Mouse (Mus musculus) embryonic facial prominence, embryonic 11.5 days (tissue): Measurements from ENCODE around the gene Hoxc4. TPM values are rescaled to one million over a fixed set of nuclear protein-coding genes. Genes with fewer than 3 reads are reported as not detected.

ENCODE experiments used
- ATAC-seq: fragments of 200-750 bp; cut with Nextera tagmentation; replicated peaks from 2 replicates; pipeline ENCODE4 v1.8.0; 2017; ENCODE audit warnings: low read depth; ENCODE audit not compliant: insufficient number of reproducible peaks, low FRiP score, low TSS enrichment
- DNase-seq: peaks from one replicate; pipeline ENCODE4 v3.0.0-alpha.2; 2015; ENCODE audit warnings: low spot score
- H3K27ac ChIP-seq: fragments of 300-500 bp; sonication (generic); replicated peaks from 2 replicates; pipeline ENCODE4 v1.5.1; 2014; ENCODE audit warnings: mild to moderate bottlenecking, low read depth, low read length, control low read depth
- H3K27me3 ChIP-seq: fragments of 300-500 bp; sonication (generic); 2 replicates; pipeline ENCODE4 v1.6.1; 2014; ENCODE audit warnings: mild to moderate bottlenecking, low read length, moderate library complexity, mixed read lengths; ENCODE audit not compliant: control insufficient read depth, insufficient read depth
- H3K36me3 ChIP-seq: fragments of 300-500 bp; sonication (generic); replicated peaks from 2 replicates; pipeline ENCODE4 v1.6.1; 2014; ENCODE audit warnings: low read depth, mild to moderate bottlenecking, low read length, moderate library complexity, mixed read lengths; ENCODE audit not compliant: control insufficient read depth, insufficient read depth
- H3K4me1 ChIP-seq: fragments of 300-500 bp; sonication (generic); 2 replicates; pipeline ENCODE4 v1.6.1; 2014; ENCODE audit warnings: low read length, mixed read lengths; ENCODE audit not compliant: control insufficient read depth, insufficient read depth
- H3K4me2 ChIP-seq: fragments of 300-500 bp; sonication (generic); 2 replicates; pipeline ENCODE4 v1.6.1; 2014; ENCODE audit warnings: low read depth, mild to moderate bottlenecking, control low read depth, low read length, moderate library complexity
- H3K4me3 ChIP-seq: fragments of 300-500 bp; sonication (generic); 2 replicates; pipeline ENCODE4 v1.5.1; 2014; ENCODE audit warnings: low read depth, low read length, control low read depth
- H3K9ac ChIP-seq: fragments of 300-500 bp; sonication (generic); replicated peaks from 2 replicates; pipeline ENCODE4 v1.6.1; 2014; ENCODE audit warnings: mild to moderate bottlenecking, control low read depth, low read length
- H3K9me3 ChIP-seq: fragments of 300-500 bp; sonication (generic); replicated peaks from 2 replicates; pipeline ENCODE4 v1.6.1; 2016; ENCODE audit warnings: mild to moderate bottlenecking, low read length, inconsistent platforms, mixed read lengths; ENCODE audit not compliant: control insufficient read depth
- WGBS: fragments of 180-500 bp; shearing (Covaris S2); extraction: QIAGEN DNeasy Blood & Tissue Kit; methylation state at CpG from one replicate; pipeline ENCODE4 v1.1.7; 2014; 5-methylcytosine and 5-hydroxymethylcytosine counted together
- polyA plus RNA-seq: library from polyadenylated mRNA; unstranded; fragments of >200 nt; fragmentation: Nextera tagmentation; extraction: Ambion mirVana; gene quantifications from 2 replicates; pipeline ENCODE4 v1.2.1, GENCODE M21; 2014

The Hoxc4 gene
- polyA plus RNA-seq, 1 experiment from 2014 or later: 1.7 TPM

DNA sequence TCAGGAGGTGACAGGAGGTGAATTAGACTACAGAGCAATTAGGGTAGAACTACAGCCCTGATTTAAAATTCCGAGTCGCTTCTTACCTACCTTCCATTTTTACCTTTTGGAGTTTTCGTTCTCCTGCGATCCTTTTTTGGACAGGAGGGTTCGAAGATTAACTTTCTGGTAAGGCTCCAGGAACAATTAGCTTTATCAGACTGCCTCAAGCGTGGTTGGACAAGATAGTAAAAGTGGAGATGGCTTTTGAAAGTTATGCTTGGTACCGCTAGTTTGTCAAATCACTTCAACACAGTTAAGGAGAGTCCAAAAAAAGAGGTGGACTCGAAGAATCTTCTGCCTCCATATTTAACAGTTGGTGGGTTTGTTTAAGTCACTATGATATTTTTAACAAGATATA, 2.8 kb downstream of the Hoxc4 start:
- peaks cover 95% of the 10 kb centered on the region for H3K27me3 ChIP-seq
- H3K27ac ChIP-seq: no peak overlapping the region
- DNase-seq (no peak), ATAC-seq (no peak)
- H3K9ac ChIP-seq: no peak overlapping the region
- H3K4me3 ChIP-seq: no peak overlapping the region
- H3K4me1 ChIP-seq: no peaks in the 10 kb centered on the region
- H3K4me2 ChIP-seq: no peak overlapping the region
- no peaks in the 10 kb centered on the region for H3K36me3 ChIP-seq
- H3K9me3 ChIP-seq: no peaks in the 10 kb centered on the region
- 8% methylated on average over 8 of the region's 8 CpGs for WGBS

DNA sequence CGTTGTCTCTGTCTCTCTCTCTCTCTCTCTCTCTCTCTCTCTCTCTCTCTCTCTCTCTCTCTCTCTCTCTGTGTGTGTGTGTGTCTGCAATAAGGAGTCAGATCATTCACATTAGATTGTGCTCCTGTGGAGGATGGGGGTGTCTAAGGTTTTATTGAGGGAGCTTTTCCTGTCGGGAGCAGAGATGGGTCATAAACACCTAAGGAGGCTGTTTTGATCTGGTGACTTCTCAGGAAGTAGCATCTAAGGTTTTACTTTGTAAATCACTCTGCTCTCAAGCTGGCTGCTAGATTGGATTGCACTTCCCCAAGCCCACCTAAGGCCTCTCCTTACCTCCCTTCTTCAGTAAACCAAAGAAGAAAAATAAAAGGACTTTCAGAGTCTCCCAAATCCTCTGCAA, 5.4 kb downstream of the Hoxc4 start:
- ATAC-seq (no peak), DNase-seq (no peak)
- no peak overlapping the region for H3K4me3 ChIP-seq
- H3K27ac ChIP-seq: no peak overlapping the region
- 2% methylated on average over 2 of the region's 2 CpGs for WGBS
- H3K9me3 ChIP-seq: no peaks in the 10 kb centered on the region
- peaks cover 95% of the 10 kb centered on the region for H3K27me3 ChIP-seq
- H3K9ac ChIP-seq: no peak overlapping the region
- no peaks in the 10 kb centered on the region for H3K36me3 ChIP-seq
- H3K4me1 ChIP-seq: no peaks in the 10 kb centered on the region
- no peak overlapping the region for H3K4me2 ChIP-seq

DNA sequence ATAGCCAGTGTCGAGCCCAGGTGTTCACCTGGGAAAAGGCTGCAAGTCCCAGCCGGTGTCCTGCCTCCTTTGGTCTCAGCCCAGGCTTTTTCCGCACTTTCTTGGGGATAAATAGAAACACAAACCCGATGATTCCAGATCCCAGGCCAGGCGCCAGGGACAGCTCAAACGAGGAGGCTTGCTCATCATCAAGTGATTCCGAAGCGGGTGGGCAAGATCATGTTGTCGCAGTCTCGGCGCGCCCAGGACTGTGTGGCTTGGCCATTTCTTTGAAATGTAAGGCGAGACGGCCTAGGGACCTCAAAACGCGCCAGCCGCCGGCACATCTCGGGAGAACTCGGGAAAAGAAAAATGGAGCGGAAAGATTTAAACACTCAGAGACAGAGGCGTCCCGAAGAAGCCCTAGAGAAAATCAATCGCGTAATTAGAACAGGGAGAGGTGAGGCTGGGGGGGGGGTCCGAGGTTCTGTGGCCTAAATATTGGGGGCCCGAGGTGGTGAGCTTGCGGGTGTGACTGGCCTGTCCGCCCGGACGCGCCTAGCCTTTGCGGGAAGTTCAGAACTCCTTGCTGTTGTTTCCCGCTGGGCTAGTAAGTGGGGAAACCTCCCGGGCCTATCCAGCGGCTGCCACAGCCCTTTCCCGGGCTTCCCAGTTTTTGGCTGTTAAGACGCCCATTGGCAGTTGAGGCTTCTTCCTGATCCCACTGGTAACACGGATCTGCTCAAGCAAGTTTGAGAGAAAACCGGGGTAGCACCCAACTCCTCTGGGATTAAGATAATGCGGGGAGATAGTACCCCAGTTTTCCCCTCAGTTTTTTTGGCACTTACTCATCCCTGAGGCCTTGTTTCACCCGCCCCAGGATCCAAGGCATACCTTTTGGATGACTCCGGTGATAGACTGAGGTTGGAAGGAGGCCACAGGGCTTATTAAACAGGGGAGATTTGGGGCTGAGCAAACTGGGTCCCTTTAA, 8.8 kb downstream of the Hoxc4 start:
- Histone ChIP-seq H3K4me2 (no peak overlapping the region), H3K4me3 (no peak overlapping the region), H3K4me1 (no peaks in the 10 kb centered on the region), H3K9me3 (no peaks in the 10 kb centered on the region), H3K27me3 (peaks cover 93% of the 10 kb centered on the region), H3K9ac (no peak overlapping the region), H3K27ac (no peak overlapping the region), H3K36me3 (no peaks in the 10 kb centered on the region)
- ATAC-seq (no peak), DNase-seq (no peak)
- under 1% methylated on average over 43 of the region's 43 CpGs for WGBS

DNA sequence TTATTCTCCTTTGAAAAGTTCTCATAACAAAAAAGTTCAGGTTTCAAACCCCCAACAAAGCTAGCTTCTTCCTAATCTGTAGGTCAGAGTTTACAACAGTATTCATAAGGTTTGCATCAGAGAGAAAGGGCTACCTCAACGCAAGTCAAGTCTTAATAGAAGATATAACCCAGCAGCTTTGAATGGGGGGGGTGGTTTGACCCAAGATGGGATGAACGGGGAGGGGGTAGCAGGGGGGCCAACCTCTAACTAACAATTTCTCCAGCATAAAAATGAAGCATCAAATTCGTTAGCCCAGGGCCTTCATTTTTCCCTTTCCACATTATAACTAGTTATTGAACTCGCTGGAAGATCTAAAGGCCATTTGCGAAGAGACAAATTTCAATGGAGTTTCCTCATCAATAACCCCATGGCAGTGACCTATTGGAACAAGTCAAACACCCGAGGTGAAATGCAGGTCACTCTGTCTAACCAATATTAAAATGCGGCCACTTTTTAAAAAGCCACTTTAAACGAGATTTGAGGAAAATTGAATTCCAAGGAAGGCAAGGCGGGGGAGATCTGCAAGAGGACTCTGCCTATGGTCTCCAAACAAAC, 10.3 kb downstream of the Hoxc4 start:
- Histone ChIP-seq H3K4me2 (no peak overlapping the region), H3K27ac (no peak overlapping the region), H3K27me3 (peaks cover 93% of the 10 kb centered on the region), H3K9me3 (no peaks in the 10 kb centered on the region), H3K36me3 (no peaks in the 10 kb centered on the region), H3K4me3 (no peak overlapping the region), H3K9ac (no peak overlapping the region), H3K4me1 (no peaks in the 10 kb centered on the region)
- WGBS: 7% methylated on average over 9 of the region's 9 CpGs
- ATAC-seq: no peak
- DNase-seq: no peak

DNA sequence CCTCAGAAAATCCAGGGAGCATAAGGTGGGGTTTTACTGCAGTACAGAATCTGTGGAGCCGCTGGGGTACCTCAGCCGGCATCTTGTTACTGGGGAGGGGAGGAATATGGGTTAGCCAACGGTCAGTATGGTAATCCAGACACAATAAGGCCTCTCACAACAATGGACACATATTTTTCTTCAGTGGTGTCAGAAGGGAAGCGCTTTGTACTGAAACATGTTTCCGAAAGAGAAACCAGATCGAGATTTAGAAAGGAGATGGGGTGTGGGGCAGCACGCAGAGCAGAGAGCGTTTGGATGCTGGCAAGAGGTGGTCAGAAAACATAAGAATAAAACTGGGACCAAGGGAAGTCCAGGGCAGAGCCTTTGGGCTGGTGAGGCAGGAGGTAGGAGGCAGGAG, 11.4 kb downstream of the Hoxc4 start:
- ATAC-seq (no peak), DNase-seq (no peak)
- Histone ChIP-seq H3K4me2 (no peak overlapping the region), H3K27me3 (peaks cover 93% of the 10 kb centered on the region), H3K9me3 (no peaks in the 10 kb centered on the region), H3K9ac (no peak overlapping the region), H3K4me3 (no peak overlapping the region), H3K4me1 (no peaks in the 10 kb centered on the region), H3K27ac (no peak overlapping the region), H3K36me3 (no peaks in the 10 kb centered on the region)
- 2% methylated on average over 8 of the region's 8 CpGs for WGBS

DNA sequence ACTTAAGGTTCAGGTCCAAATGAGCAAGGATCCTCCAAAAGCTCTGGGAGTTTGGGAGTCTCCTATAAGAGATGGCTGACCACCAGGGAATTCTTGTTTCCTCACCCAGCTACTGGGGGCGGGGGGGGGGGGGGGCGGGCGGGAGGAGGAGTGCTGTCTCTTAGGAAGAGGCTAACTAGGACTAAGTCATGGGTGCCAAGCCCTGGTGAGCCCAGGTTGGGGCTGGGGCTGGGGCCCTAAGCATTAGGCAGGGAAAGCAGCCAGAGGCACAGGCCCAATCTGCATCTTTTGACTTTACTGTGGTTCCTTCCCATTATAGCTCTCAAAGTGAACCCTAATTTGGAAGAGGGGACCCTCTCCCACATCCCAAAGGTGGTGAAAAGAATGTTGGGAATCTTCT, 13.4 kb downstream of the Hoxc4 start:
- WGBS: no CpG with 5 or more reads among the region's 3 CpGs
- no peak overlapping the region for H3K27ac ChIP-seq
- no peak overlapping the region for H3K4me3 ChIP-seq
- H3K4me2 ChIP-seq: no peak overlapping the region
- H3K9ac ChIP-seq: no peak overlapping the region
- no peaks in the 10 kb centered on the region for H3K4me1 ChIP-seq
- peaks cover 92% of the 10 kb centered on the region for H3K27me3 ChIP-seq
- no peaks in the 10 kb centered on the region for H3K36me3 ChIP-seq
- ATAC-seq (no peak), DNase-seq (no peak)
- H3K9me3 ChIP-seq: no peaks in the 10 kb centered on the region

DNA sequence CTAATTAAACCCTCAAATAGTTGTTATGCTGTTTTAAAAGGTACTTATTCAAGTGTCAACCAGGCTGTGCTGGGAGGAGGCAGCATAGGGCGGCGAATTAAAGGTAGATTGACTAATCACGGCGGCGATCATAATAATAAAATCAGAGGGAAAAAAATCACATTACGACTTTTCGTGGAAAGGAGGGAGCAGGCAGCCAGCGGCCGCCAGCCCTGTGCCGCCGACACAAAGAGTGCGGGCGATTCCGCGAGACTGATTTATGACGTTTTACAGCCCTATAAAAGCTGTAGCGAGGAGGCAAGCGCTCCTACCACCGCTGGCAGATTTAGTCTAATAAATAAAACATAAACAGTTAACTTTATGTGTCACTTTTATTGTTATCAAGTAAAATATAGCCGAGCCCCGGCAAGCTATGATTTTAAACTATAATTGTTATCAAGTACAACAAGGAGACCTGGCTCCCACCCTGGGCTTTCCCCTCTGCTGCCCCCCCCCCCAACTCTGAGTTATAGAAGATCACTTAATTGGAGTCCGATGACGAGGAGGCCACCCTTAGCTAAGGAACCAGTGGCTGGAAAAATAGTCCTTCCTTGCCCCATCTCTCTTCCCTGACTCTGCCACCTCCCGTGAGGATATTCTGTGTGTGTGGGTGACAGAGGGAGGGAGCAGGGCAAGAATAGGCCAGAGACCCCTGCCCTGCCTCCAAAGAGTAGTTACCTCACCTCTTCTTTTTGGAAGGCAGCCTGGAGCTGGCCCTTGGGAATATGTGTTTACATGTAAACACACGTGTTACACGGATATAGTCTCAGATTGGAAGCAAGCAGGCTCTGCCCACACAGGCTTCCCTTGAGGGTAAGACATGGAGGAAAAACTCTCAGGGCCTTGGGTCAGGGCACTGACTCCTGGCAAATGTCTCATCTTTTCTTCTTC, 14.2 kb downstream of the Hoxc4 start:
- no peak overlapping the region for H3K4me2 ChIP-seq

More for the DNA sequence above, 14.2 kb downstream of the Hoxc4 start:
- H3K4me3 ChIP-seq: no peak overlapping the region
- WGBS: under 1% methylated on average over 26 of the region's 26 CpGs
- peaks cover 92% of the 10 kb centered on the region for H3K27me3 ChIP-seq
- no peak for ATAC-seq
- no peaks in the 10 kb centered on the region for H3K9me3 ChIP-seq
- H3K4me1 ChIP-seq: no peaks in the 10 kb centered on the region
- no peak overlapping the region for H3K27ac ChIP-seq
- no peak overlapping the region for H3K9ac ChIP-seq
- DNase-seq: no peak
- H3K36me3 ChIP-seq: no peaks in the 10 kb centered on the region
